Mouse (Mus musculus) hindbrain, embryonic 15.5 days (tissue): ENCODE results near the gene Nfix. TPM values are rescaled to one million over a fixed set of nuclear protein-coding genes. Genes with fewer than 3 reads are reported as not detected.

Experiments
- ATAC-seq: fragments of 200-750 bp; cut with Nextera tagmentation; 2 replicates; pipeline ENCODE4 v1.8.0; 2017; ENCODE audit warnings: low read depth, moderate number of reproducible peaks, moderate TSS enrichment; ENCODE audit not compliant: low FRiP score
- H3K27ac ChIP-seq: fragments of 300-500 bp; sonication (generic); replicated peaks from 2 replicates; pipeline ENCODE4 v1.5.1; 2015; ENCODE audit warnings: mild to moderate bottlenecking, inconsistent platforms
- H3K27me3 ChIP-seq: fragments of 300-500 bp; sonication (generic); 2 replicates; pipeline ENCODE4 v1.6.1; 2015; ENCODE audit warnings: control low read depth, inconsistent platforms
- H3K36me3 ChIP-seq: fragments of 300-500 bp; sonication (generic); 2 replicates; pipeline ENCODE4 v1.6.1; 2015; ENCODE audit warnings: control low read depth, inconsistent platforms
- H3K4me1 ChIP-seq: fragments of 300-500 bp; sonication (generic); replicated peaks from 2 replicates; pipeline ENCODE4 v1.6.1; 2015; ENCODE audit warnings: control low read depth, inconsistent platforms
- H3K4me2 ChIP-seq: fragments of 300-500 bp; sonication (generic); 2 replicates; pipeline ENCODE4 v1.6.1; 2015; ENCODE audit warnings: moderate library complexity, mild to moderate bottlenecking, inconsistent platforms
- H3K4me3 ChIP-seq: fragments of 300-500 bp; sonication (generic); 2 replicates; pipeline ENCODE4 v1.5.1; 2015; ENCODE audit warnings: mild to moderate bottlenecking, inconsistent platforms
- H3K9ac ChIP-seq: fragments of 300-500 bp; sonication (generic); 2 replicates; pipeline ENCODE4 v1.6.1; 2015; ENCODE audit warnings: inconsistent platforms
- H3K9me3 ChIP-seq: fragments of 300-500 bp; sonication (generic); 2 replicates; pipeline ENCODE4 v1.6.1; 2016; ENCODE audit warnings: control low read depth, inconsistent platforms
- WGBS: fragments of 180-500 bp; shearing (Covaris S2); methylation state at CpG from one replicate; pipeline ENCODE4 v1.1.7; 2015; 5-methylcytosine and 5-hydroxymethylcytosine counted together
- polyA plus RNA-seq: library from polyadenylated mRNA; unstranded; fragments of >200 nt; fragmentation: Nextera tagmentation; extraction: Ambion mirVana; gene quantifications from 2 replicates; pipeline ENCODE4 v1.2.1, GENCODE M21; 2015

Gene Nfix
- polyA plus RNA-seq, 1 experiment from 2014 or later, result 87.6 TPM

DNA sequence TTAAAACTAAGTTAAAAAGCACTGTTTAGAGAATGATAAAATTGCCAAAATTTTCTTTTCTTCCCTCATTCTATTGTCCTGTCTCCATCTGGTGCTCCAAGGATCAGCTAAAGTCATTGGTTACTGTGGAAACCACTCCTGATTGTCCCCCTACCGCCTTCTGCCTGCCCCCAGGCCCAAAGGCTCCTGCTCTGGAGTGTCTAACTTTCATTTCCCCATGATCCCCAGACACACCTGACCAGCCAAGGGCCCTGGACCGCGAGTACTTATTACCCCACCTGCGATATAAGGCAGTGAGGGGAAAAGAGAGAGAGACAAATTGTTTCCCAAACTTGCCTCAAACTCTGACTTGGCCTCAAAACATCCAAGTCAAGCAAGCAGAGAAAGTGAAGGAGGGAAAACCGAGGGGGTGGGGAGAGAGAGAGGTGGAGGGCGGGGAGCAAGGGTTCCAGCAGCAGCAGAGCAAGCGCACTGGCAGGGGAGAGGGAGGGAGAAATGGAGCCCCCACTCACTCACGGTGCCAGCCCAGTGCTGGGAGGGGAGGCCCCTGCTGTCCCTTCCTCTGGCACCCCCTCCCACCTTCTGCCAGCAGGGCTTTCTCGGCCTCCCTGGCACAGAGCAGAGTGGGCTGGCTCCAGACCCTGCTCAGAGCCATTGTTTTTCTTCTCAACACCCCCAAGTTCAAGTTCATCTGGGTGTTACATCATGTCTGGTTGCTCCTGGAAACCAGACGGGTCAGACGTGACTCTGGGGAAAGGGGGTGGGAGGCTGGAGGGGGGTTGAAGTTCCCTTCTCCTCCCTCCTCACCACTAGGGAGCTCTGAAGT, 88.0 kb downstream of the Nfix start:
- Histone ChIP-seq H3K4me1 (peaks cover 74% of the 10 kb centered on the region), H3K9ac (no peak overlapping the region)

DNA sequence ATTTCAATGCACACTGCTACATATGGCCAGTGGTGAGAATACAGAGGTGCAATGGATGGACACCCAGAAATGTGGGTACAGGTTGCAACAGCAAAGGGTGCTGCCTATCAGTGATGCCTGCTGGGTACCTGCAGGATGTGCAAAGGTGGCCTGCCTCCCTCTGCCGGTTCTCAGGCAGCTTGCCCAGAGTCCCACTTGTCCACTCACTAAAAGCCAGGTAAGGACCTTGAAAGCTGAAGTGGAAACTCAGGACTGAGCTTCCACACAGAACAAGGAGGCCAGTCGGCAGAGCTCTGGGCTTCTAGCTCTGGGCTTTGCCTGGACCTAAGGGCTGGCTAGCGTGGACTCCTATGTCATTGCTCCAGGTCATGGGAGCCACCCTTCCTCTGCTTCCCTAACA, 88.8 kb downstream of the Nfix start:
- H3K4me2 ChIP-seq, result no peak overlapping the region
- peak overlapping the region; percentile 84 for H3K27ac ChIP-seq
- H3K4me3 ChIP-seq, result no peak overlapping the region
- H3K27me3 ChIP-seq, result peaks cover 11% of the 10 kb centered on the region
- 41% methylated on average over 3 of the region's 3 CpGs for WGBS
- peaks cover 77% of the 10 kb centered on the region for H3K4me1 ChIP-seq
- H3K36me3 ChIP-seq, result no peaks in the 10 kb centered on the region
- H3K9me3 ChIP-seq, result no peaks in the 10 kb centered on the region
- H3K9ac ChIP-seq, result no peak overlapping the region
- ATAC-seq, result no peak

More for the DNA sequence above, 88.0 kb downstream of the Nfix start:
- Histone ChIP-seq H3K9me3 (no peaks in the 10 kb centered on the region), H3K4me3 (no peak overlapping the region), H3K27me3 (peaks cover 14% of the 10 kb centered on the region), H3K4me2 (no peak overlapping the region), H3K36me3 (no peaks in the 10 kb centered on the region), H3K27ac (peak overlapping the region; percentile 84)
- peak; percentile 83 for ATAC-seq
- 13% methylated on average over 10 of the region's 11 CpGs for WGBS

DNA sequence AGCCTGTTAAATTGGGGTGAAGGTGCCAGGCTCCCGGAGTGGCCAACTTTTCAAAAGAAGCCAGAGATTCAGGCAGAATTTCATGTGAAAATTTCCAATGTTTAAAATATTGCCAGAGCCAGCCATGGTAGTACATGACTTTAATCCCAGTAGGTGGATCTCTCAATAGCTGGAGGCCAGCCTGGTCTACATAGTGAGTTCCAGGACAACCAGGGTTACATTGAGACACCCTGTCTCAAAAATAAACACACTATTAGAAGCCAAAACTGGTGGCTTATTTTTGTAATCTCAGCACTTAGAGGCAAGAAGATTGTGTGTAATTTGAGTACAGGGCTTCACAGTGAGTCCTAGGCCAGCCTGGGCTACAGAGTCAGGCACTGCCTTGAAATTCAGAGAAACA, 90.2 kb downstream of the Nfix start:
- Histone ChIP-seq H3K27ac (peak overlapping the region; percentile 84), H3K4me1 (peaks cover 77% of the 10 kb centered on the region), H3K27me3 (peaks cover 16% of the 10 kb centered on the region), H3K36me3 (no peaks in the 10 kb centered on the region), H3K9ac (no peak overlapping the region), H3K9me3 (no peaks in the 10 kb centered on the region), H3K4me2 (no peak overlapping the region), H3K4me3 (no peak overlapping the region)
- no peak for ATAC-seq
- WGBS, result 78% methylated on average over 1 of the region's 1 CpGs

DNA sequence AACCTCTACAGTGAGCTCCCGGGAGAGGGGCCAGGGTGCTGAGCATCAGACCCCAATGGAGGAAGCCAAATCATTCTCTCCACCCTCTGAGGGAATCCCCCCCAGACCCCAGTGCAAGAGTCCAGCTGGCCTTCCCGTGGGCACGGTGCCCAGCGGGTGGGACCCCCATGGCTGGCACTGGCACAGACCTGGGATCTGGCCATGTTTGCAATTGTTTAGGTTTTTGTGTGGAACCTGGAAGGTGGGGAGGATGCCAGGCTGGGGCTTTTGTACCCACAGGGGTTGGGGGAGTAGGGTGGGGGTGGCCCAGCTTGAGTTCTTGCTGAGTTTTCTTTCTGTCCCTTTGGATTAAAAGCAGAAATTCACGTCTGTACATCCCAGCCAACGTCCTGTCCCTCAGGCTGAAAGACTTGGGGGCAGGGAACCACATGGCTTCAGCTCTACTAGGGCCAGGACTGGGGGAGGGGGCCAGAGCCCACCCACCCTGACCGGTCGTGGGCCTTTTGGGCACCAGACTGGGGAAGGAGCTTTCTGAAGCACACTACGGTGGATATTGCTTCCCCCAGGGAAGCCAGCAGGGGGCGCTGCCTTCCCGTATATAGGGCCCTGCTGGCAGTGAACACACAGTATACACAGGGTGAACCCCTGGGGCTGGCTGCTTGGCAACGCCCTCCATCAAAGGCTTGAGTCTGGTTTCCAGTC, 91.2 kb downstream of the Nfix start:
- peak; percentile 77 for ATAC-seq
- Histone ChIP-seq H3K4me1 (peaks cover 71% of the 10 kb centered on the region), H3K9me3 (no peaks in the 10 kb centered on the region), H3K27me3 (peaks cover 21% of the 10 kb centered on the region), H3K36me3 (no peaks in the 10 kb centered on the region), H3K4me2 (no peak overlapping the region), H3K4me3 (no peak overlapping the region), H3K27ac (peak overlapping the region; percentile 84), H3K9ac (no peak overlapping the region)
- 6% methylated on average over 12 of the region's 12 CpGs for WGBS

DNA sequence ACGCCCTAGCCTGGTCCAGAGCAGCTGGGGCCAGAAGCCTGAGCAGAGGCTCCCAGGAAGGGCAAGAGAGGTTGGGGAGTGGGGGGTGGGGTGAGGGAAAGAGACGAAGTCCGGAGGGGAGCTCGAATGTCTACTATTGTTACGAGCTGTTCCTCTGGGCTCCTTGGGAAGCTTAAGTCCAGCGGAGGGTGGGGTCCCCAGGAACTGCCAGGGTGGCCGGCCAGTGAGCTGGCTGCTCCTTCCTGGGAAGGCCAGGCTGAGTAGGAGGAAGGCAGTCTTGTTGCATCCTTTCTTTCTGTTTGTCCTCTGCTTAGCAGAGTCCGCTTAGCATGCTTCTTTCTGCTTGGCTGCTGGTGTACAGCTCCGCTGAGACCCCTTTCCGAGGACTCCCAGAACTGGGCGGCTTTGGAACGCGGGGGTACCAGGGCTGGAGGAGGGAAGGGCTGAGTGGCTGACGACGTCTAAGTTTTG, 92.0 kb downstream of the Nfix start:
- Histone ChIP-seq H3K4me3 (no peak overlapping the region), H3K36me3 (no peaks in the 10 kb centered on the region), H3K27ac (peak overlapping the region; percentile 84), H3K27me3 (peaks cover 28% of the 10 kb centered on the region), H3K4me2 (peak overlapping the region; percentile 40), H3K4me1 (peaks cover 70% of the 10 kb centered on the region), H3K9me3 (no peaks in the 10 kb centered on the region), H3K9ac (peak overlapping the region; percentile 28; the same call in 1 of the 2 replicates)
- ATAC-seq, result no peak
- WGBS, result 3% methylated on average over 15 of the region's 15 CpGs

DNA sequence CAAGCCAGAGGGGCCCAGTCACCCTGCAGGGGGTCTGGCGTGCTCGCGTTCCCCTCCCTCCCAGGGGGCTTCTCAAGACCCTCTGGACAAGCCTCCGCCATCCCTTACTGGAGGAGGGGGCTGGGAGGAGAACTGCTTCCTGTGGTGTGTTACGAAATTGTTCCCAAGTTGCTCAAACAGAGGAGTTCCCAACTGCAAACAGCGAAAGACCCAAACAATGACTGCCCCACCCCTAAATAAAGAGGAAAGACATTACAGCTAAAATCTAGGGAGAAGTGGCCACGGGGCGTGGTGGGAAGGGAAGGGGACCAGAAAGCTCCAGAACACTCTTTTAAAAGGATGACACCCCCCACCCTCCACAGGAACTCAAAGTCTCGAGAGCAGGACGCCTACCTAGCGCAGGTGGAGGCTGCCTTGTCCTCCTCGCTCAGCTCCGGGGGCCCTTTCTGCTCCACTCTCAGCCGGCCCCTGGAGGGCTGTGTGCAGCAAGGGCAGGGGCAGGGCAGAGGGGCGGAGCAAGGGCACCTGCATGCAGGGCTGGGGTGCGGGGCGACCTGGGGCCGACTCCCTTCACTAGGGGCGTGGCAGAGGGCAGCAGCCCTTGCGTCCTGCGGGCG, 92.8 kb downstream of the Nfix start:
- 5% methylated on average over 22 of the region's 22 CpGs for WGBS
- ATAC-seq, result no peak
- Histone ChIP-seq H3K4me1 (peaks cover 67% of the 10 kb centered on the region), H3K36me3 (no peaks in the 10 kb centered on the region), H3K27ac (peak overlapping the region; percentile 84), H3K4me3 (peak overlapping the region; percentile 19; the same call in 1 of the 2 replicates), H3K9ac (peak overlapping the region; percentile 12; the same call in 1 of the 2 replicates), H3K27me3 (peaks cover 35% of the 10 kb centered on the region), H3K4me2 (peak overlapping the region; percentile 40), H3K9me3 (no peaks in the 10 kb centered on the region)

DNA sequence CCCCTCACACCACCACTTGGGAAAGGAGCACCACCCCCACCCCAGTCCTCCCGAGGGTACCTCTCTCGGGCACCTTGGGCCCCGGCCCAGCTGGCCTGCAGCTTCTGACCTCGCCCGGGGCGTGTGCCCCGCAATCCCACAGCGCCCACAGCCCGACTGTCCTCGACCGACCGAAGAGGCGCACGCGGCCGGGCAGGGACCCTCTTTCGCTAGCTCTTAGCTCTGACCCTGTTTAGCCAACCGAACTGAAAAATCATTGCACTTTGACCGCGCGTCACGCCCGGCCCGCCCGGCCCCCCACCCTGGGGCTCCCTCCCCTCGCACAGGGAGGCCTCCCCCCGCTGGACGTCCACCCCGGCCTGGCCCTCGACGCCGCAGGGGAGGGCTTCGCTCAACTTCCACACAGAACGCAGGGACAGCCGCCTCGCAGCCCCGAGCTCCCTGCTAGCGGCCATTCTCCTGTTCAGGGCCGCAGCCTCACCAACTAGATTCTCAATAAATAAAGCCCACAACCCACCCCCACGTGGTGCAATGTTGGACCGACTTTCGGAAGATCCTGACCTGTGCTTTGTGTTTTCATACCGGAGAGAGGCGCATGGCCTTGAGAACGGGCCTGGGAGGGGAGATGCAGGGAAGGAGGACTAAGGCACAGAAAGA, 93.4 kb downstream of the Nfix start:
- Histone ChIP-seq H3K27me3 (peaks cover 41% of the 10 kb centered on the region), H3K4me1 (peaks cover 61% of the 10 kb centered on the region), H3K36me3 (no peaks in the 10 kb centered on the region), H3K4me3 (peak overlapping the region; percentile 19), H3K4me2 (peak overlapping the region; percentile 40), H3K9me3 (no peaks in the 10 kb centered on the region), H3K9ac (peak overlapping the region; percentile 12; the same call in 1 of the 2 replicates), H3K27ac (peak overlapping the region; percentile 84)
- ATAC-seq, result no peak
- WGBS, result 4% methylated on average over 45 of the region's 45 CpGs

DNA sequence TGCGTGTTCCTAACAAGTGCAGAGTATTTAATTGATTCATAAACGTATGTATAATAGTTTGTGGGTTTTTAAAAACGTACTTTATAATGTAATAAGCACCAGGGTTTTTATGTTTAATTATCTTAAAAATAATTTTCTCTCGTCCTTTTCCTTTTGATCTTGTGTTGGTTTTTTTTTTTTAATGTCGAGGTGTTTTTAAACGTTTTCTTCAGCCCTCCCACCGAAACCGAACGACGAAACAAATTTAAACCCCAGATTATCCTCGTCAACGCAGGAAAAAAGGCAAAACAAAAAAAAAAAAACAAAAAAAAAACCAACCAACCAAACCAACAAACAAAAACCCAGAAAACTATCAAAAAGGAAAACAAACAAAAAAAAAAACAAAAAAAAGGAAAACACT, 94.2 kb downstream of the Nfix start:
- H3K4me3 ChIP-seq, result peak overlapping the region; percentile 23
- no peak for ATAC-seq
- peak overlapping the region; percentile 51 for H3K4me2 ChIP-seq
- H3K9ac ChIP-seq, result peak overlapping the region; percentile 25; the same call in 1 of the 2 replicates
- WGBS, result 4% methylated on average over 12 of the region's 12 CpGs
- H3K36me3 ChIP-seq, result no peaks in the 10 kb centered on the region
- no peaks in the 10 kb centered on the region for H3K9me3 ChIP-seq
- peaks cover 46% of the 10 kb centered on the region for H3K27me3 ChIP-seq
- peaks cover 53% of the 10 kb centered on the region for H3K4me1 ChIP-seq
- H3K27ac ChIP-seq, result peak overlapping the region; percentile 68

DNA sequence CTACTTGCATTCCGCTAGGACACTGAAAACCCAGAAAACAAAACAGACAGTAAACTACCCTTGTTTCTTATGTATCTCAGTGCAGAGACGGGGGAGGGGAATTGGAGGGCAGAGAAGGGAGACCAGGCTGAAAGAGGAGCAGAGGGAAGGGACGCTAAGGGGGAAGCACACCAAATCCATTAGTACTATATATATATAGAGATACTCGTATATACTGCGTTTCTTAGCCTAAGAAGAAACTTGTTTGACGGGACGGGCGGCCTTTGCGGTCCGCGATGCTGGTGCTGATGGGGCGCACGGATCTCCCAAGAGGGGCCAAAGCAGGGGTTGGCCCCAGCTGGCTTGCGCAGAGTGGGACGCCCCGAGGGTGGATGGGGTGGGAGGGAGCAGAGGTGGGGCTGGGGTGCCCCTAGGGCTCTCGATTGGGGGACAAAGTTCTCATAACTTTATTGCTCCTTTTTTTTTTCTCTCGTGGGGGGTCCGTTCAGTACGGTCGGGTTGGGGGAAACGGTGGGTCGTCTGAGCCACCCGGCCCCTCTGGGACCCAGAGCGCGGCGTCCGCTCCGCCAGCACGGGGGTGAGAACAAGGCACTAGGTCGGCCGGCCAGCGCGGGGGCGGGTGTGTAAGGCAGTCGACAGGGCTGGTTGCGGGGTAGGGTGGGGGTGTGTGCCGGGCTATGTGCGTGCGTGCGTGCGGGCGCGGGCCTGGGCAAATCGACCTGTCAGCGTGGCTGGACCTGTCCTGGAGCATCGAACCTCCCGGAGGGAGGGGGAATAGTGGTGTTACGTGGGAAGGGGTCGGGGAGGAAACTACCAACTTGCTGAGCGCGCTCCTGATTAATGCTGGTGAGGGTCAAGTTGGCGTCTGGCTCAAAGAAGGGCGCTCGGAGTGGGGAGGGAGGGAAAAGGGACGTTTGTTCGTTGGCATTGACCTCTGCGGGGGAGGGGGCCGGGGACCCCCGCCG, 95.0 kb downstream of the Nfix start:
- Histone ChIP-seq H3K4me2 (peak overlapping the region; percentile 51), H3K36me3 (no peaks in the 10 kb centered on the region), H3K9me3 (no peaks in the 10 kb centered on the region), H3K9ac (peak overlapping the region; percentile 25; the same call in 1 of the 2 replicates), H3K27ac (peak overlapping the region; percentile 68), H3K27me3 (peaks cover 46% of the 10 kb centered on the region), H3K4me3 (peak overlapping the region; percentile 23), H3K4me1 (peaks cover 51% of the 10 kb centered on the region)
- 1% methylated on average over 59 of the region's 61 CpGs for WGBS
- no peak for ATAC-seq

DNA sequence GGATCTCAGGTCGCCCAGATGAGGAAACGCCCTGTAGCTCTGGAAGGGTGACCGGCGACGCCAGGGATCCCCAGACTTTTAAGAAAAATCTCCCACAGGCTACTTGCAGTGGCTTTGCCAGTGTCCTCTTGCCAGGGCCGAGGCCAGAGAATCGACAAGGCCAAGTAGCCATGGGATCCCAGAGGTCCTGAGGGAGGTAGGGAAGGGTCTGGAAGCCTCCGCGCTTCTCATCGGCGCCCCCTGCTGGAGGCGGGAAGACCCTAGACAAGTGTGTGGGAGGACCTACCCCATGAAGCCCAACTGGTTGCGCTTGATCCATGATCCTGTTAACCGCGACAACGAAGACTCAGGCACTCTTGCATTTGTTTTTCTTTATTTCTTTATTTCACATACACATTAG, 95.8 kb downstream of the Nfix start:
- 2% methylated on average over 16 of the region's 16 CpGs for WGBS
- peaks cover 46% of the 10 kb centered on the region for H3K27me3 ChIP-seq

More for the DNA sequence above, 95.8 kb downstream of the Nfix start:
- Histone ChIP-seq H3K4me3 (no peak overlapping the region), H3K9ac (no peak overlapping the region; the same call in 1 of the 2 replicates), H3K36me3 (peaks cover 3% of the 10 kb centered on the region), H3K9me3 (no peaks in the 10 kb centered on the region), H3K4me2 (peak overlapping the region; percentile 51), H3K4me1 (peaks cover 45% of the 10 kb centered on the region), H3K27ac (peak overlapping the region; percentile 68)
- ATAC-seq, result no peak
